Mouse (Mus musculus): ENCODE data around the gene Sowaha. TPM values are rescaled to one million over a fixed set of nuclear protein-coding genes. Genes with fewer than 3 reads are reported as not detected.

Sowaha gene
- 1.8 and 1.9 TPM in 2 replicates for polyA plus RNA-seq (2015; fragmentation: Nextera tagmentation; extraction: Ambion mirVana)

- 4% methylated on average over 40 of the region's 40 CpGs for WGBS
- peaks cover 39% of the 10 kb centered on the region for H3K27me3 ChIP-seq
- ATAC-seq (replicated peaks): no peak; the same call in 1 of the 2 replicates
These were observed at the start of gene Sowaha, which contains the start of gene Gm9945 for GRCm38 (mm10) chr11:53479783-53480301. Gene Sowaha (minus strand): TSS chr11:53480274. Gene Gm9945 (plus strand): TSS chr11:53480166.

GRCm38 (mm10) chr11:53529253-53529557 lies 49.1 kb upstream of the Sowaha start:
- WGBS: 55% methylated on average over 6 of the region's 6 CpGs
- H3K9me3 ChIP-seq: no peaks in the 10 kb centered on the region
- no peak for ATAC-seq (replicated peaks)
- H3K4me1 ChIP-seq: peaks cover 14% of the 10 kb centered on the region
- H3K36me3 ChIP-seq: peaks cover 11% of the 10 kb centered on the region
- H3K27ac ChIP-seq (replicated peaks): 0 out of 2 replicates have a peak overlapping the region, but pooled peaks have one; percentile 29
- no peak overlapping the region for H3K4me2 ChIP-seq (replicated peaks)
- no peak overlapping the region for H3K4me3 ChIP-seq
- no peak overlapping the region for H3K9ac ChIP-seq (replicated peaks)
- no peaks in the 10 kb centered on the region for H3K27me3 ChIP-seq

More at GRCm38 (mm10) chr11:53479783-53480301, at the start of gene Sowaha, which contains the start of gene Gm9945:
- Histone ChIP-seq H3K4me2 (replicated peaks) (peak within 1 kb of the TSS; percentile 82), H3K4me3 (peak within 1 kb of the TSS; percentile 50), H3K9ac (replicated peaks) (peak within 1 kb of the TSS; percentile 57), H3K36me3 (no peaks in the 10 kb centered on the region), H3K4me1 (peaks cover 33% of the 10 kb centered on the region), H3K9me3 (no peaks in the 10 kb centered on the region), H3K27ac (replicated peaks) (no peak within 1 kb of the TSS)

GRCm38 (mm10) chr11:53528397-53529252 lies 48.6 kb upstream of the Sowaha start:
- Histone ChIP-seq H3K27me3 (no peaks in the 10 kb centered on the region), H3K36me3 (peaks cover 7% of the 10 kb centered on the region), H3K4me2 (replicated peaks) (no peak overlapping the region), H3K27ac (replicated peaks) (0 out of 2 replicates have a peak overlapping the region, but pooled peaks have one; percentile 29), H3K9ac (replicated peaks) (no peak overlapping the region), H3K4me3 (no peak overlapping the region), H3K4me1 (peaks cover 19% of the 10 kb centered on the region), H3K9me3 (no peaks in the 10 kb centered on the region)
- WGBS: 87% methylated on average over 9 of the region's 9 CpGs
- no peak for ATAC-seq (replicated peaks)

- Histone ChIP-seq H3K4me2 (replicated peaks) (no peak overlapping the region), H3K36me3 (no peaks in the 10 kb centered on the region), H3K9me3 (no peaks in the 10 kb centered on the region), H3K27ac (replicated peaks) (no peak overlapping the region), H3K27me3 (no peaks in the 10 kb centered on the region), H3K4me3 (no peak overlapping the region), H3K9ac (replicated peaks) (no peak overlapping the region), H3K4me1 (peaks cover 44% of the 10 kb centered on the region)
- no peak for ATAC-seq (replicated peaks)
- WGBS: 57% methylated on average over 4 of the region's 4 CpGs
These were observed 45.4 kb upstream of the Sowaha start for GRCm38 (mm10) chr11:53525461-53525860.

- ATAC-seq (replicated peaks): no peak
- Histone ChIP-seq H3K4me1 (peaks cover 50% of the 10 kb centered on the region), H3K27ac (replicated peaks) (no peak overlapping the region), H3K36me3 (no peaks in the 10 kb centered on the region), H3K4me3 (no peak overlapping the region), H3K27me3 (no peaks in the 10 kb centered on the region), H3K9ac (replicated peaks) (no peak overlapping the region), H3K4me2 (replicated peaks) (no peak overlapping the region), H3K9me3 (no peaks in the 10 kb centered on the region)
- 63% methylated on average over 6 of the region's 6 CpGs for WGBS
These were observed 44.8 kb upstream of the Sowaha start for GRCm38 (mm10) chr11:53524905-53525304.

GRCm38 (mm10) chr11:53523545-53524405 lies 43.7 kb upstream of the Sowaha start:
- no peak overlapping the region for H3K4me2 ChIP-seq (replicated peaks)
- no peaks in the 10 kb centered on the region for H3K36me3 ChIP-seq
- no peak overlapping the region for H3K9ac ChIP-seq (replicated peaks)
- no peaks in the 10 kb centered on the region for H3K27me3 ChIP-seq
- no peak overlapping the region for H3K4me3 ChIP-seq
- no peak for ATAC-seq (replicated peaks)
- peaks cover 40% of the 10 kb centered on the region for H3K4me1 ChIP-seq
- peak overlapping the region; percentile 24; the same call in 1 of the 2 replicates for H3K27ac ChIP-seq (replicated peaks)
- WGBS: 86% methylated on average over 14 of the region's 14 CpGs
- H3K9me3 ChIP-seq: no peaks in the 10 kb centered on the region

- no peak overlapping the region for H3K9ac ChIP-seq (replicated peaks)
These were observed 42.9 kb upstream of the Sowaha start for GRCm38 (mm10) chr11:53522930-53523329.

GRCm38 (mm10) chr11:53522362-53522761 lies 42.3 kb upstream of the Sowaha start:
- H3K4me1 ChIP-seq: peaks cover 37% of the 10 kb centered on the region
- no peak overlapping the region for H3K4me2 ChIP-seq (replicated peaks)
- H3K9ac ChIP-seq (replicated peaks): no peak overlapping the region
- H3K27me3 ChIP-seq: no peaks in the 10 kb centered on the region
- H3K9me3 ChIP-seq: no peaks in the 10 kb centered on the region
- 94% methylated on average over 3 of the region's 3 CpGs for WGBS
- no peak overlapping the region for H3K27ac ChIP-seq (replicated peaks)
- no peak for ATAC-seq (replicated peaks)
- no peak overlapping the region for H3K4me3 ChIP-seq
- H3K36me3 ChIP-seq: no peaks in the 10 kb centered on the region

More at GRCm38 (mm10) chr11:53522930-53523329, 42.9 kb upstream of the Sowaha start:
- H3K27ac ChIP-seq (replicated peaks): peak overlapping the region; percentile 24; the same call in 1 of the 2 replicates
- H3K4me3 ChIP-seq: no peak overlapping the region
- H3K36me3 ChIP-seq: no peaks in the 10 kb centered on the region
- no peak overlapping the region for H3K4me2 ChIP-seq (replicated peaks)
- H3K4me1 ChIP-seq: peaks cover 37% of the 10 kb centered on the region
- no peaks in the 10 kb centered on the region for H3K9me3 ChIP-seq
- ATAC-seq (replicated peaks): no peak
- 50% methylated on average over 9 of the region's 9 CpGs for WGBS
- no peaks in the 10 kb centered on the region for H3K27me3 ChIP-seq

- no peak for ATAC-seq (replicated peaks)
- Histone ChIP-seq H3K27ac (replicated peaks) (no peak overlapping the region), H3K27me3 (no peaks in the 10 kb centered on the region), H3K9ac (replicated peaks) (0 out of 2 replicates have a peak overlapping the region, but pooled peaks have one; percentile 77), H3K4me3 (0 out of 2 replicates have a peak overlapping the region, but pooled peaks have one; percentile 81), H3K9me3 (no peaks in the 10 kb centered on the region), H3K4me1 (peaks cover 37% of the 10 kb centered on the region), H3K36me3 (no peaks in the 10 kb centered on the region), H3K4me2 (replicated peaks) (peak overlapping the region; percentile 73; the same call in 1 of the 2 replicates)
- 88% methylated on average over 7 of the region's 7 CpGs for WGBS
These were observed 41.7 kb upstream of the Sowaha start for GRCm38 (mm10) chr11:53521821-53522131.

GRCm38 (mm10) chr11:53521120-53521820 lies 41.2 kb upstream of the Sowaha start:
- Histone ChIP-seq H3K27me3 (no peaks in the 10 kb centered on the region), H3K9ac (replicated peaks) (peak overlapping the region; percentile 77), H3K36me3 (no peaks in the 10 kb centered on the region), H3K27ac (replicated peaks) (no peak overlapping the region), H3K9me3 (no peaks in the 10 kb centered on the region), H3K4me3 (peak overlapping the region; percentile 81), H3K4me1 (peaks cover 37% of the 10 kb centered on the region), H3K4me2 (replicated peaks) (peak overlapping the region; percentile 73)
- ATAC-seq (replicated peaks): no peak
- WGBS: 49% methylated on average over 16 of the region's 16 CpGs

All from forebrain, embryonic 15.5 days (tissue).